Mouse (Mus musculus) liver, adult 10 weeks (tissue): ENCODE data around the gene Nat8f7. TPM values are rescaled to one million over a fixed set of nuclear protein-coding genes. Genes with fewer than 3 reads are reported as not detected.

Experiments
- polyA plus RNA-seq: library from polyadenylated mRNA; stranded (reverse); fragments of 350-450 nt; fragmentation: Illumina TruSeq; extraction: RNeasy Lipid Tissue Mini Kit (QIAGEN cat#74804); gene quantifications from one replicate; pipeline ENCODE4 v1.2.3, GENCODE M21; 2014; ENCODE audit warnings: low read depth, low replicate concordance

The Nat8f7 gene
- 0.37 TPM for polyA plus RNA-seq

GRCm38 (mm10) chr6:85713105-85713504 lies at the start of gene Nat8f7:
Nat8f7 (minus strand) TSS chr6:85713205.

Other genes starting within 250 kb of the Nat8f7 start
- gene Fbxo41, start 210.2 kb downstream of the Nat8f7 start, polyA plus RNA-seq, result not detected
- not detected for gene Egr4, start 199.6 kb downstream of the Nat8f7 start, polyA plus RNA-seq
- gene Alms1, start 125.7 kb downstream of the Nat8f7 start, polyA plus RNA-seq, result 1.2 TPM
- 1.2 TPM for gene Nat8f3, start 52.5 kb upstream of the Nat8f7 start, polyA plus RNA-seq
- gene Nat8f6, start 107.7 kb upstream of the Nat8f7 start, polyA plus RNA-seq, result not detected
- 0.85 TPM for gene Nat8f5, start 107.8 kb upstream of the Nat8f7 start, polyA plus RNA-seq
- gene Nat8, start 118.9 kb upstream of the Nat8f7 start, polyA plus RNA-seq, result 0.37 TPM
- gene Nat8f2, start 156.0 kb upstream of the Nat8f7 start, polyA plus RNA-seq, result 716 TPM
- gene Nat8f4, start 191.7 kb upstream of the Nat8f7 start, polyA plus RNA-seq, result 5.4 TPM
- gene Tprkb, start 198.7 kb upstream of the Nat8f7 start, polyA plus RNA-seq, result 362 TPM
- 92.9 TPM for gene Nat8f1, start 202.5 kb upstream of the Nat8f7 start, polyA plus RNA-seq
- 90.8 TPM for gene Dusp11, start 248.5 kb upstream of the Nat8f7 start, polyA plus RNA-seq